Mouse (Mus musculus) MEL (cell line): ENCODE measurements around the gene Srarp. TPM values are rescaled to one million over a fixed set of nuclear protein-coding genes. Genes with fewer than 3 reads are reported as not detected.

Source experiments
- DNase-seq: peaks from one replicate; pipeline ENCODE4 v3.0.0; 2011; ENCODE audit warnings: low read depth, low spot score
- H3K27ac ChIP-seq: 2 replicates; pipeline ENCODE4 v1.5.1; 2012; ENCODE audit warnings: low read depth, mild to moderate bottlenecking, control low read depth, low read length, moderate library complexity; ENCODE audit not compliant: control insufficient read depth
- H3K27me3 ChIP-seq, 2 experiments: fragments of 150-350 bp in 1 of 2; sonication (generic) in 1 of 2; 2 replicates each; pipeline ENCODE4 v1.6.1; 2012; ENCODE audit warnings: low read length in 2 of 2, mild to moderate bottlenecking in 2 of 2, improper control_type of control experiment in 1 of 2, moderate library complexity in 1 of 2; ENCODE audit not compliant: insufficient read depth in 2 of 2, control insufficient read depth in 1 of 2
- H3K36me3 ChIP-seq, 2 experiments: 2 replicates each; pipeline ENCODE4 v1.6.1; 2012 to 2014; ENCODE audit warnings: low read length in 2 of 2, improper control_type of control experiment in 1 of 2, inconsistent platforms in 1 of 2, mild to moderate bottlenecking in 1 of 2; ENCODE audit not compliant: insufficient read depth in 2 of 2, control insufficient read depth in 1 of 2
- H3K4me1 ChIP-seq, 2 experiments: fragments of 150-350 bp in 1 of 2; sonication (generic) in 1 of 2; 2 replicates each; pipeline ENCODE4 v1.6.1; 2012; ENCODE audit warnings: low read length in 2 of 2, improper control_type of control experiment in 1 of 2, mild to moderate bottlenecking in 1 of 2; ENCODE audit not compliant: insufficient read depth in 2 of 2, control insufficient read depth in 1 of 2
- H3K4me3 ChIP-seq, 2 experiments: fragments of 150-350 bp in 1 of 2; sonication (generic) in 1 of 2; 2 replicates each; pipeline ENCODE4 v1.5.1; 2012; ENCODE audit warnings: low read depth in 2 of 2, low read length in 2 of 2, mild to moderate bottlenecking in 2 of 2, moderate library complexity in 2 of 2, control low read depth in 1 of 2, improper control_type of control experiment in 1 of 2; ENCODE audit not compliant: control insufficient read depth in 1 of 2, insufficient read depth in 1 of 2
- H3K79me2 ChIP-seq: 2 replicates; pipeline ENCODE4 v1.6.1; 2012; ENCODE audit warnings: mild to moderate bottlenecking, low read length, moderate library complexity; ENCODE audit not compliant: control insufficient read depth, poor library complexity, insufficient read depth
- H3K9ac ChIP-seq: 2 replicates; pipeline ENCODE4 v1.6.1; 2012; ENCODE audit warnings: low read depth, mild to moderate bottlenecking, control low read depth, low read length, moderate library complexity; ENCODE audit not compliant: control insufficient read depth, poor library complexity, severe bottlenecking
- H3K9me3 ChIP-seq: fragments of 150-350 bp; sonication (generic); replicated peaks from 2 replicates; pipeline ENCODE4 v1.6.1; 2012; ENCODE audit warnings: mild to moderate bottlenecking, low read length, improper control_type of control experiment, moderate library complexity; ENCODE audit not compliant: insufficient read depth
- BHLHE40 ChIP-seq: IDR thresholded peaks from 2 replicates; pipeline ENCODE4 v1.6.1; 2012; ENCODE audit warnings: low read depth, mild to moderate bottlenecking, inconsistent platforms, low read length, improper control_type of control experiment, borderline replicate concordance
- CHD1 ChIP-seq: IDR thresholded peaks from 2 replicates; pipeline ENCODE4 v1.6.1; 2012; ENCODE audit warnings: low read depth, mild to moderate bottlenecking, inconsistent platforms, low read length, improper control_type of control experiment
- CHD2 ChIP-seq: IDR thresholded peaks from 2 replicates; pipeline ENCODE4 v1.6.1; 2011; ENCODE audit warnings: low read length, improper control_type of control experiment
- CTCF ChIP-seq, 3 experiments: IDR thresholded peaks in 2 of 3; conservative IDR thresholded peaks in 1 of 3; 2 replicates each; pipeline ENCODE4 v1.5.1; 2011 to 2012; ENCODE audit warnings: low read length in 3 of 3, low read depth in 2 of 3, mild to moderate bottlenecking in 2 of 3, improper control_type of control experiment in 1 of 3, inconsistent platforms in 1 of 3, mixed read lengths in 1 of 3, moderate library complexity in 1 of 3; ENCODE audit not compliant: control insufficient read depth in 1 of 3, insufficient read depth in 1 of 3, poor library complexity in 1 of 3, severe bottlenecking in 1 of 3
- E2F4 ChIP-seq: IDR thresholded peaks from 2 replicates; pipeline ENCODE4 v1.6.1; 2011; ENCODE audit warnings: low read depth, low read length, improper control_type of control experiment, borderline replicate concordance
- EP300 ChIP-seq, 2 experiments: IDR thresholded peaks; 2 replicates each; pipeline ENCODE4 v1.6.1; 2011; ENCODE audit warnings: improper control_type of control experiment in 2 of 2, low read length in 2 of 2, low read depth in 1 of 2, mild to moderate bottlenecking in 1 of 2
- ETS1 ChIP-seq: IDR thresholded peaks from 2 replicates; pipeline ENCODE4 v1.6.1; 2012; ENCODE audit warnings: low read depth, mild to moderate bottlenecking, inconsistent platforms, low read length, improper control_type of control experiment, moderate library complexity
- GABPA ChIP-seq: IDR thresholded peaks from 2 replicates; pipeline ENCODE4 v1.6.1; 2012; ENCODE audit warnings: low read depth, mild to moderate bottlenecking, inconsistent platforms, low read length, improper control_type of control experiment, moderate library complexity
- GATA1 ChIP-seq: IDR thresholded peaks from 2 replicates; pipeline ENCODE4 v1.6.1; 2011; ENCODE audit warnings: low read depth, low read length, improper control_type of control experiment
- HCFC1 ChIP-seq: IDR thresholded peaks from 2 replicates; pipeline ENCODE4 v1.6.1; 2012; ENCODE audit warnings: low read depth, mild to moderate bottlenecking, inconsistent platforms, low read length, improper control_type of control experiment, moderate library complexity
- MAFK ChIP-seq: IDR thresholded peaks from 2 replicates; pipeline ENCODE4 v1.6.1; 2011; ENCODE audit warnings: low read depth, mild to moderate bottlenecking, low read length, improper control_type of control experiment, borderline replicate concordance
- MAX ChIP-seq: IDR thresholded peaks from 2 replicates; pipeline ENCODE4 v1.6.1; 2011; ENCODE audit warnings: low read length, improper control_type of control experiment
- NRF1 ChIP-seq: IDR thresholded peaks from 2 replicates; pipeline ENCODE4 v1.6.1; 2014; ENCODE audit warnings: low read depth, mild to moderate bottlenecking, inconsistent platforms, low read length, improper control_type of control experiment, moderate library complexity; ENCODE audit not compliant: poor library complexity, insufficient read depth, severe bottlenecking
- RAD21 ChIP-seq: IDR thresholded peaks from 2 replicates; pipeline ENCODE4 v1.6.1; 2011; ENCODE audit warnings: mild to moderate bottlenecking, low read depth, low read length, improper control_type of control experiment
- SIN3A ChIP-seq: IDR thresholded peaks from 2 replicates; pipeline ENCODE4 v1.6.1; 2012; ENCODE audit warnings: low read length, improper control_type of control experiment, inconsistent platforms
- UBTF ChIP-seq: IDR thresholded peaks from 2 replicates; pipeline ENCODE4 v1.6.1; 2012; ENCODE audit warnings: low read depth, mild to moderate bottlenecking, inconsistent platforms, low read length, improper control_type of control experiment, moderate library complexity, borderline replicate concordance; ENCODE audit not compliant: insufficient read depth
- USF1 ChIP-seq: IDR thresholded peaks from 2 replicates; pipeline ENCODE4 v1.6.1; 2014; ENCODE audit warnings: low read depth, mild to moderate bottlenecking, inconsistent platforms, low read length, improper control_type of control experiment, moderate library complexity
- ZKSCAN1 ChIP-seq: IDR thresholded peaks from 2 replicates; pipeline ENCODE4 v1.6.1; 2012; ENCODE audit warnings: low read depth, mild to moderate bottlenecking, inconsistent platforms, low read length, improper control_type of control experiment, moderate library complexity
- ZMIZ1 ChIP-seq: IDR thresholded peaks from 2 replicates; pipeline ENCODE4 v1.6.1; 2012; ENCODE audit warnings: low read depth, mild to moderate bottlenecking, inconsistent platforms, low read length, improper control_type of control experiment, moderate library complexity
- ZNF384 ChIP-seq: IDR thresholded peaks from 2 replicates; pipeline ENCODE4 v1.6.1; 2012; ENCODE audit warnings: low read depth, mild to moderate bottlenecking, inconsistent platforms, low read length, improper control_type of control experiment
- polyA plus RNA-seq, 2 experiments: library from polyadenylated mRNA; stranded (reverse) in 1 of 2; unstranded in 1 of 2; fragments of >175 nt in 1 of 2; fragments of >200 nt in 1 of 2; gene quantifications; 2 replicates each; pipeline versions ENCODE4 v1.2.1 to v1.2.4; 2012; ENCODE audit warnings: low replicate concordance in 2 of 2, low read depth in 1 of 2; ENCODE audit not compliant: insufficient read length in 2 of 2, insufficient read depth in 1 of 2, missing spikeins in 1 of 2
- total RNA-seq: library from RNA; depleted of rRNA; stranded (reverse); fragments of 300-350 nt; gene quantifications from 2 replicates; pipeline ENCODE4 v1.2.3, GENCODE M21; 2012

The Srarp gene
- total and polyA plus RNA-seq, 3 experiments, result not detected

DNA sequence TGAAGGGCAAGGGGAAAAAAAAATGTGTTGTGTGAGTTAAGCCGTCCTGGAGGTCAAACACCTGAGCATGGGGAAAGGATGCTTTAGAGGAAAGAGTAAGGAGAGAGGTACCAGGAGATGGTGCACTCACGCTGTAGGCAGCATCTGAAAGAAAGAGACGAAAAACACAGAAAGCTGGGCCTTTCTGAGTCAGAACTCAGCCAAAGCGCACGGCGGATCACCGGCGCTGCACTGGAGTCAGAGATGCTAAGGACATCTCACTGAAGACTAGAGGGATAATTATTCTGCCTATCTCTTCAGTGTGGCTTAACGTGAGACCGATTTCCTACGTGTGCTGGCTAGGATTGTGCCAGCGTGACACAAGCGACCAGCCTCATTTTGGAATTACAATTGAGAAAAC is 8.0 kb downstream of the Srarp start:
- Histone ChIP-seq H3K4me3 (no peak overlapping the region), H3K79me2 (no peaks in the 10 kb centered on the region), H3K36me3 (no peaks in the 10 kb centered on the region), H3K9me3 (no peaks in the 10 kb centered on the region), H3K27me3 (no peaks in the 10 kb centered on the region; a peak in 1 of 4 replicates), H3K9ac (no peak overlapping the region), H3K4me1 (no peaks in the 10 kb centered on the region), H3K27ac (no peak overlapping the region)
- TF ChIP-seq E2F4 (no peak), SIN3A (no peak), CTCF (IDR thresholded peaks at IDR 0.05 in 2 of 3, conservative IDR thresholded peaks at IDR 0.05 in 1 of 3; ENCODE audit: control insufficient read depth in 1 of 3, insufficient read depth in 1 of 3, low read depth in 2 of 3, low read length in 3 of 3, poor library complexity in 1 of 3, severe bottlenecking in 1 of 3) (no peak), ZNF384 (no peak), ZKSCAN1 (no peak), MAX (no peak), BHLHE40 (no peak), USF1 (no peak), MAFK (no peak), GABPA (no peak), GATA1 (no peak), HCFC1 (no peak), CHD1 (no peak), ETS1 (no peak), RAD21 (no peak), CHD2 (no peak), ZMIZ1 (no peak), EP300 (IDR thresholded peaks at IDR 0.05; ENCODE audit: low read depth in 1 of 2, low read length in 2 of 2) (no peak)
- no peak for DNase-seq

DNA sequence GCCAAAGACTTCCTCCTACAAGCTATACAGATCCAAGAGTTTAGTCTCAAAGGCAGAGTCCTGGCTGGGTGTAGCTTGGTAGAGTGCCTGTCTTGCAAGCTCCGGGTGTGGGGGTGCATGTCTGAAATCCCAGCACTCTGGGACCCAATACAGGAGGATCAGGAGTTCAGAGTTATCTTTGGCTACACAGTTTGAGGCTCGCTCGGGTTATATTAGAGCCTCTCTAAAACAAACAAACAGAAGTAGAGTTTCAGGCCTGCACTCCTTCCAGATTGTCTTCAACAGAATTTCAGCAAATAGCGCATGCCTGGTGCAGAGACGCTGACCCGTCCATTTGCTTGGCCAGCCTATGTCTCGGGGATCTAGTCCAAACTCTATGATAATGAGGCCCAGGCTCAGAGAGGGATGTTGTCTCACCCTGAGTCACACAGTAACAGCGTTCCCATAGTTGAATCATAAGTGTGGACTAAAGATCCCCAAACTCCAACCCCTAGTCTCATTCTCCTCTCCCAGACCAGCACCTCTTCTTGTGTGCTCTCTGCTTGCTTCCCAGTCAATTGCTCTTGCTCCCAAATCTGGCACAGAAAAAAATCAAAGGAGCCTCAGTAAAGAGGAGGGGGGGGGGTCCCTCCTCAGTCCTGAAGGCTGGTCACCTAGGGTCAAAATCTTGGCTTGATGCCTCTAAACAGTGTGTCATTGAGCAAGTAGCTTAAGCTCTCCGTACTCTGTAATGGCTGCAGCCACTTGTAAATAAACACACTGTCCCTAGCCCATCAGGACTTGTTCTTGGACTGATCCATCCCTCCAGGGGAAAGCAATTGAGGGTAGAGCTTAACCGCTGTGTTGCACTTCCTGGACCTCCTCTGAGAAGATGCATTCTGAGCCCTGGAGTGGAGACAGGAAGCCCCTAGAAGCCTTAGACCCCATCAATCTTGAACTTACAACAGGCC is 8.8 kb downstream of the Srarp start:
- no peak overlapping the region for H3K4me3 ChIP-seq

More for the DNA sequence above, 8.8 kb downstream of the Srarp start:
- no peaks in the 10 kb centered on the region for H3K4me1 ChIP-seq
- no peaks in the 10 kb centered on the region for H3K36me3 ChIP-seq
- H3K27me3 ChIP-seq, result no peaks in the 10 kb centered on the region; a peak in 1 of 4 replicates
- H3K27ac ChIP-seq, result no peak overlapping the region
- no peaks in the 10 kb centered on the region for H3K79me2 ChIP-seq
- no peak overlapping the region for H3K9ac ChIP-seq
- TF ChIP-seq ZMIZ1, result no peak
- no peak for TF ChIP-seq CTCF (IDR thresholded peaks at IDR 0.05 in 2 of 3, conservative IDR thresholded peaks at IDR 0.05 in 1 of 3; ENCODE audit: control insufficient read depth in 1 of 3, insufficient read depth in 1 of 3, low read depth in 2 of 3, low read length in 3 of 3, poor library complexity in 1 of 3, severe bottlenecking in 1 of 3)
- TF ChIP-seq MAFK, result no peak
- TF ChIP-seq USF1, result no peak
- no peak for TF ChIP-seq NRF1
- TF ChIP-seq UBTF, result no peak
- TF ChIP-seq GABPA, result no peak
- no peak for DNase-seq
- no peaks in the 10 kb centered on the region for H3K9me3 ChIP-seq
